Mouse (Mus musculus): Measurements from ENCODE around the gene Chrna3.

DNA sequence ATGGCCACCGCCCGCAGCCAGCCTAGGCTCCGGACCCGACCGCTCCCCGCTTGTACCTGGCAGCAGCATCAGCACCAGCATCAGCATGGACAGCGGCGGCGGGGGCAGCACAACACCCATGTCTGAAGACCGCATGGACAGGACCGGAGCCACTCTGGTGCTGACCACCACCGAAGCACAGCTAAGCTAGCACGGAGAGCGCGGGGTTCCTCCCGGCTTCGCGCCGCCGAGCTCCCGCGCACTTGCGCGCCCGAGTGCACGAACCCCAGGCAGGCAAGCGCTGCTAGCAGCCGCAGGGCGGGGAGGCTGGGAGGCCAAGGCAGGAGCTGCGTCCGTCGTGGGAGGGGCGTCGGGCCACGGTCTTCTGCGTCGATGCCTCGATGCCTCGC lies at the start of gene Chrna3:
- TF ChIP-seq CTCF (conservative IDR thresholded peaks at IDR 0.05; ENCODE audit: low read length) (no peak), NANOG (IDR thresholded peaks at IDR 0.05; ENCODE audit: borderline replicate concordance, low read length) (no peak), POU5F1 (IDR thresholded peaks at IDR 0.05; ENCODE audit: borderline replicate concordance, low read length) (no peak)
